Mouse (Mus musculus) stomach, embryonic 14.5 days (tissue): ENCODE data around the gene 2410137M14Rik. TPM values are rescaled to one million over a fixed set of nuclear protein-coding genes. Genes with fewer than 3 reads are reported as not detected.
"Not testable (repeated sequence)": the region's sequence is repeated elsewhere in the genome, so short reads cannot be mapped to it uniquely, and the experiment has no call there.

ENCODE experiments used
- ATAC-seq: fragments of 200-750 bp; cut with Nextera tagmentation; 2 replicates; pipeline ENCODE4 v1.8.0; 2017; ENCODE audit warnings: low read depth, moderate TSS enrichment; ENCODE audit not compliant: insufficient number of reproducible peaks, insufficient read depth, low FRiP score
- H3K27ac ChIP-seq: fragments of 300-500 bp; sonication (generic); 2 replicates; pipeline ENCODE4 v1.5.1; 2014; ENCODE audit warnings: mild to moderate bottlenecking, low read length, moderate library complexity, mixed read lengths
- H3K27me3 ChIP-seq: fragments of 300-500 bp; sonication (generic); 2 replicates; pipeline ENCODE4 v1.6.1; 2014; ENCODE audit warnings: low read length, control low read depth, mixed read lengths; ENCODE audit not compliant: control insufficient read depth, insufficient read depth
- H3K36me3 ChIP-seq: fragments of 300-500 bp; sonication (generic); 2 replicates; pipeline ENCODE4 v1.6.1; 2014; ENCODE audit warnings: mild to moderate bottlenecking, control low read depth, low read length, moderate library complexity, mixed read lengths; ENCODE audit not compliant: control insufficient read depth, insufficient read depth
- H3K4me1 ChIP-seq: fragments of 300-500 bp; sonication (generic); 2 replicates; pipeline ENCODE4 v1.6.1; 2014; ENCODE audit warnings: low read length, control low read depth, mixed read lengths; ENCODE audit not compliant: control insufficient read depth, insufficient read depth
- H3K4me2 ChIP-seq: fragments of 300-500 bp; sonication (generic); replicated peaks from 2 replicates; pipeline ENCODE4 v1.6.1; 2014; ENCODE audit warnings: low read depth, low read length, control low read depth
- H3K4me3 ChIP-seq: fragments of 300-500 bp; sonication (generic); 2 replicates; pipeline ENCODE4 v1.5.1; 2014; ENCODE audit warnings: low read depth, low read length, control low read depth
- H3K9ac ChIP-seq: fragments of 300-500 bp; sonication (generic); replicated peaks from 2 replicates; pipeline ENCODE4 v1.6.1; 2014; ENCODE audit warnings: low read depth, mild to moderate bottlenecking, control low read depth, low read length, moderate library complexity, mixed read lengths
- H3K9me3 ChIP-seq: fragments of 300-500 bp; sonication (generic); 2 replicates; pipeline ENCODE4 v1.6.1; 2016; ENCODE audit warnings: low read depth, low read length, control low read depth; ENCODE audit not compliant: control insufficient read depth
- WGBS: fragments of 180-500 bp; shearing (Covaris S2); extraction: QIAGEN DNeasy Blood & Tissue Kit; methylation state at CpG from one replicate; pipeline ENCODE4 v1.1.7; 2014; 5-methylcytosine and 5-hydroxymethylcytosine counted together
- polyA plus RNA-seq: library from polyadenylated mRNA; unstranded; fragments of >200 nt; fragmentation: Nextera tagmentation; extraction: Ambion mirVana; gene quantifications from 2 replicates; pipeline ENCODE4 v1.2.1, GENCODE M21; 2014

2410137M14Rik gene
- not detected in 2 replicates for polyA plus RNA-seq

- Histone ChIP-seq H3K27ac (no peak within 1 kb of the TSS), H3K4me2 (peak within 1 kb of the TSS; percentile 34), H3K27me3 (no peaks in the 10 kb centered on the region), H3K4me3 (no peak within 1 kb of the TSS), H3K9ac (no peak within 1 kb of the TSS), H3K4me1 (peaks cover 8% of the 10 kb centered on the region; the same call in 1 of the 2 replicates), H3K36me3 (no peaks in the 10 kb centered on the region), H3K9me3 (no peaks in the 10 kb centered on the region)
- 14% methylated on average over 18 of the region's 18 CpGs for WGBS
- ATAC-seq = no peak
These were observed at the start of gene 2410137M14Rik for GRCm38 (mm10) chr17:36981221-36981813. 2410137M14Rik (minus strand) TSS chr17:36981237.

DNA sequence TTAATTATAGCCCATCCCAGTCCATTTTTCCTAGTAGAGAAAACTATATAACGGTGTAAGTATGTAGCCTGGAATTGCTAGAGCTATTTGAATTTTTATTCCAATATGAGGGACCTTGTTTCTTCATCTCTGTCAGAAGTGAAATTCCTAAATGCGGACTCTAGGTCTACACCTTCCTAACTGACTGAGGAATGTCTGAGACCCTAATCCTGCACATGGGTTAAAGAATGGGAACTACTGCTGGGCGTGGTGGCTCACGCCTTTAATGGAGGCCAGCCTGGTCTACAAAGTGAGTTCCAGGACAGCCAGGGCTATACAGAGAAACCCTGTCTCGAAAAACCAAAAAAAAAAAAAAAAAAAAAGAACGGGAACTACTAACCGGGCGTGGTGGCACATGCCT is 48.1 kb upstream of the 2410137M14Rik start:
- H3K4me2 ChIP-seq = peak overlapping the region; percentile 50
- 60% methylated on average over 8 of the region's 8 CpGs for WGBS
- ATAC-seq = no peak
- H3K9me3 ChIP-seq = no peaks in the 10 kb centered on the region
- H3K27ac ChIP-seq = peak overlapping the region; percentile 89
- H3K9ac ChIP-seq = 0 out of 2 replicates have a peak overlapping the region, but pooled peaks have one; percentile 25
- H3K36me3 ChIP-seq = no peaks in the 10 kb centered on the region
- H3K4me1 ChIP-seq = 0 out of 2 replicates have a peak, but pooled peaks cover 2% of the 10 kb centered on the region
- H3K4me3 ChIP-seq = peak overlapping the region; percentile 35
- H3K27me3 ChIP-seq = no peaks in the 10 kb centered on the region

DNA sequence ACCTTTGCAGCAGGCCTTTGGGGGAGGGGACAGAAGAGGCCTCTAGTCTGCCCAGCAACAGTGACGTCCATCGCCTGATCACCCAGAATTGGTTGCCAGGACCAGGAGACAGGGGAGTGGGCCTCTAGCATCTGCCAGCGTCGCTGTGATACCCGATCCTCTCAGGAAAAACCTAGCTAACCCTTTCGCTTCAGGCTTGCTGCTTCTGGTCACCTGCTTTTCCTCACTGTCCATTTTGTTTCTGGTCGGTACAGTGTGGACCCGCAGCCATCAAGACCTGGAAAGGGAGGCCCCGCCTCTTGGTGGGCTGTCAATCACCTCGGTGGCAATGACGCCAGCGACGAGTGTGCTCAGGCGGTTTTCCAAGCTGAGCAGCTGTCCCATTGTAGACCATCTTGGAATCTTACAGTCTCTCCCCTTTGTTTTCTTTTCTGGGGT is 47.7 kb upstream of the 2410137M14Rik start:
- no peaks in the 10 kb centered on the region for H3K36me3 ChIP-seq
- under 1% methylated on average over 14 of the region's 14 CpGs for WGBS
- peak overlapping the region; percentile 89 for H3K27ac ChIP-seq
- peak overlapping the region; percentile 35 for H3K4me3 ChIP-seq
- no peaks in the 10 kb centered on the region for H3K9me3 ChIP-seq
- H3K4me2 ChIP-seq = peak overlapping the region; percentile 50
- ATAC-seq = peak; percentile 97
- H3K9ac ChIP-seq = 0 out of 2 replicates have a peak overlapping the region, but pooled peaks have one; percentile 25
- no peaks in the 10 kb centered on the region for H3K27me3 ChIP-seq
- H3K4me1 ChIP-seq = 0 out of 2 replicates have a peak, but pooled peaks cover 2% of the 10 kb centered on the region

- Histone ChIP-seq H3K9ac (no peak overlapping the region), H3K27me3 (no peaks in the 10 kb centered on the region), H3K4me3 (peak overlapping the region; percentile 35), H3K4me2 (peak overlapping the region; percentile 50), H3K9me3 (no peaks in the 10 kb centered on the region), H3K27ac (peak overlapping the region; percentile 89), H3K36me3 (no peaks in the 10 kb centered on the region), H3K4me1 (0 out of 2 replicates have a peak, but pooled peaks cover 2% of the 10 kb centered on the region)
- 3% methylated on average over 10 of the region's 10 CpGs for WGBS
- ATAC-seq = peak; percentile 20; the same call in 1 of the 2 replicates
These were observed 47.2 kb upstream of the 2410137M14Rik start for GRCm38 (mm10) chr17:37028212-37028611.

DNA sequence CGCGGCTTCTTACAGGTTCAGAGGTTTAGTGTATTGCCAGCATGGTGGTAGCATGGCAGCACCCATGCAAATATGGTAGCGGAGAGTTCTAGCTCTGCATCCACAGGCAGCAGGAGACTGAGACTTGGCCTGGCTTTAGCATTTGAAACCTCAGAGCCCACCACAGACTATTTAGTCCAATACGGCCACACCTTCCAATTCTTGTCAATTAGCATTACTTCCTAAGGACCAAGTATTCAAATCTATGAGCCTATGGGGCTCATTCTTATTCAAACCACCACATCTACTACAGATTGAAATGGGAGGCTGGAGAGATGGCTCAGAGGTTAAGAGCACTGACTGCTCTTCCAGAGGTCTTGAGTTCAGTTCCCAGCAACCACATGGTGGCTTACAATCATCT is 46.4 kb upstream of the 2410137M14Rik start:
- H3K27ac ChIP-seq = peak overlapping the region; percentile 89; the same call in 1 of the 2 replicates
- H3K4me1 ChIP-seq = 0 out of 2 replicates have a peak, but pooled peaks cover 2% of the 10 kb centered on the region
- WGBS = 95% methylated on average over 4 of the region's 4 CpGs
- H3K36me3 ChIP-seq = no peaks in the 10 kb centered on the region
- H3K27me3 ChIP-seq = no peaks in the 10 kb centered on the region
- no peak overlapping the region for H3K4me3 ChIP-seq
- H3K9ac ChIP-seq = no peak overlapping the region
- H3K4me2 ChIP-seq = no peak overlapping the region
- H3K9me3 ChIP-seq = no peaks in the 10 kb centered on the region
- ATAC-seq = no peak

DNA sequence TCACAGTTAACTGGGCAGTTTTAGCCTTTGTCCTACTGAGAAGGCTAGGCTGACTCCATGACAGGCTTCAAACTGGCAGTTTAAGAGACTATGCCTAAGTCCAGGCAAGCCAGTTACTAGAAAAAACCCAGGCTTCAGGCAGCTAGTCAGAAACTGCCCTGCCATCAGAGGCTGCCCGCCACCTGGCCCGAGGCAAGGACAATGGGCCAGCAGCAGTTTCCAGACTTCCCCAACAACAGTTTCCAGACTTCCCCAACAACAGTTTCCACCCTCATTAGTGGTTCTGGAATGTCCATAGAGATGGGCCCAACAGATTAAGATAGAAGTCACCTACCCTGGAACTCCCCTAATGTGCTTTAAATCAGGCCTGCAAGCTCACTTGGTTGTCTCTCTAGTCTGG is 45.4 kb upstream of the 2410137M14Rik start:
- H3K9ac ChIP-seq = no peak overlapping the region
- no peak for ATAC-seq
- no peak overlapping the region for H3K27ac ChIP-seq
- no peaks in the 10 kb centered on the region for H3K36me3 ChIP-seq
- 0 out of 2 replicates have a peak, but pooled peaks cover 2% of the 10 kb centered on the region for H3K4me1 ChIP-seq
- H3K27me3 ChIP-seq = no peaks in the 10 kb centered on the region
- no peak overlapping the region for H3K4me3 ChIP-seq
- no peaks in the 10 kb centered on the region for H3K9me3 ChIP-seq
- no peak overlapping the region for H3K4me2 ChIP-seq
- WGBS = 84% methylated on average over 2 of the region's 2 CpGs

DNA sequence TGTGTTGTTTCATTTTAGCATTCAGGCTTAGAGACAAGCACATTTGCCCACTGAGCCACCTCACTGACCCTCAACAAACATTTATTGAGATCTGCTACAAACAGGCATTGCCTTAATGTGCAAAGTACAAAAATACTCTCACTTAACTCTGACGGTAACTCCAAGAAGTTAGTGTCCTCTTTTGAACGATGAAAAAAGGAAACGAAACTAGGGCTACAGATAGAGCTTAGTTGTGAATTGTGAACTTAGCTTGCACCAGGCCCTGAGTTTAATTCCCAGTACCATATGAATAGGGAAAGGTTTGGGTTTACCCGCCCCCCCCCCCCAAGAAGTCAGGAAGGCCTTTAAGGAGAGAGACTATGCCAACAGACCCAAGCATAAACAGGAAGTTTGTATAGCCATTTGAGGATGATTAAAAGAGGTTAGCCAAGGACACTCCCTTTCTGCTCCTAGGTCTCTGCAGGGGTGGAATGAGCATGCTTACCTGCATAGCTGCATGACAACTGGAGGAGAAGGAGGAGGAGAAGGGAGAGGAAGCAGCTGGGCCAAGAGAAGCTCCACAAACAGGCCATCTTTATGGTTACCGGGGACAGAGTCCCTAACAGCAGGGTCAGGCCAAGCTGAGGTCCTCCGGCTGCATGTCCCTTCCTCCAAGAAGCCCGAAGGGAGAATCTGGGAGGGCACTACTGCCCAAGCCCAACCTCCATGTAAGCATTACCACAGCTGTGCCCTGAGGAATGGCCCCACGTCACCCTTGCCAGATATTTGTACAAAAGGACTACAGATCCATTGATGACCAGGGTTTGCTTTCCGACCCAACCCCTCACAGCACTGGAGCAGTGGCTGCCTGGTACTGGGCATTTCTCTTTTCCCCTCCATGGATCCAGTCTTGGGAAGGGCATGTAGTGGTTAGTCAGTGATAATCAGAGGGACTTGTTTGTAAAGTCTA is 41.9 kb upstream of the 2410137M14Rik start, which contains the start of gene Mog:
Gene Mog, minus strand, starts transcription at position 771 of the 949 bp plus-strand sequence.
- no peak for ATAC-seq
- WGBS = 73% methylated on average over 9 of the region's 9 CpGs

GRCm38 (mm10) chr17:37019242-37019641 is 38.2 kb upstream of the 2410137M14Rik start:
- H3K4me3 ChIP-seq, H3K36me3 ChIP-seq, H3K4me1 ChIP-seq, H3K4me2 ChIP-seq, ATAC-seq, H3K27me3 ChIP-seq, H3K27ac ChIP-seq, H3K9me3 ChIP-seq, H3K9ac ChIP-seq: not testable (repeated sequence)
- 88% methylated on average over 5 of the region's 5 CpGs for WGBS

More for the DNA sequence above, 41.9 kb upstream of the 2410137M14Rik start, which contains the start of gene Mog:
- no peaks in the 10 kb centered on the region for H3K27me3 ChIP-seq
- no peaks in the 10 kb centered on the region for H3K36me3 ChIP-seq
- no peak within 1 kb of the TSS for H3K9ac ChIP-seq
- no peaks in the 10 kb centered on the region for H3K4me1 ChIP-seq
- no peak within 1 kb of the TSS for H3K4me3 ChIP-seq
- H3K27ac ChIP-seq = no peak within 1 kb of the TSS
- no peak within 1 kb of the TSS for H3K4me2 ChIP-seq
- H3K9me3 ChIP-seq = no peaks in the 10 kb centered on the region
